Mouse (Mus musculus) 3T3-L1 (cell line): Measurements from ENCODE around the gene She.
A peak's percentile ranks its signal among the peaks of the same experiment; 100 is the strongest.
"Not testable (repeated sequence)": the region's sequence is repeated elsewhere in the genome, so short reads cannot be mapped to it uniquely, and the experiment has no call there.

Experiments used
- DNase-seq: peaks from one replicate; pipeline ENCODE4 v3.0.0-alpha.2; 2015; ENCODE audit warnings: low read depth, low spot score

The She gene

DNA sequence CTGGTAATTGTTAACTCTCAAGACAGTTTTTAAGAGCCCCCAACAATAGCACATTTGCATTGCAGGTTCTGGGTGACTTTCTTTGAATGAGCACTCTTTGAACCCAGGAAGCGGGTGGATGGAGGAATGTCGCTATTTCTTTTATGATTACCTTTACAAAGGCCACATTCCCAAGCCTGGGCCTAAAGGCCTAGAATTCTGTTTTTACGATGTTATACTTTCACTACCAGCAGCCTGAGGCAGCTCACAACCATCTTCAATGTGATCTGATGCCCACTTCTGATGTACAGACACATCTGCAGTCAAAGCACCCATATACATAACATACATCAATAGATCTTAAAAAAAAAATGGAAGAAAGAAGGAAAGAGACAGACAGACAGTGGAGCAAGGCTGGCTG is 32.1 kb downstream of the She start:
- not testable (repeated sequence) for DNase-seq

DNA sequence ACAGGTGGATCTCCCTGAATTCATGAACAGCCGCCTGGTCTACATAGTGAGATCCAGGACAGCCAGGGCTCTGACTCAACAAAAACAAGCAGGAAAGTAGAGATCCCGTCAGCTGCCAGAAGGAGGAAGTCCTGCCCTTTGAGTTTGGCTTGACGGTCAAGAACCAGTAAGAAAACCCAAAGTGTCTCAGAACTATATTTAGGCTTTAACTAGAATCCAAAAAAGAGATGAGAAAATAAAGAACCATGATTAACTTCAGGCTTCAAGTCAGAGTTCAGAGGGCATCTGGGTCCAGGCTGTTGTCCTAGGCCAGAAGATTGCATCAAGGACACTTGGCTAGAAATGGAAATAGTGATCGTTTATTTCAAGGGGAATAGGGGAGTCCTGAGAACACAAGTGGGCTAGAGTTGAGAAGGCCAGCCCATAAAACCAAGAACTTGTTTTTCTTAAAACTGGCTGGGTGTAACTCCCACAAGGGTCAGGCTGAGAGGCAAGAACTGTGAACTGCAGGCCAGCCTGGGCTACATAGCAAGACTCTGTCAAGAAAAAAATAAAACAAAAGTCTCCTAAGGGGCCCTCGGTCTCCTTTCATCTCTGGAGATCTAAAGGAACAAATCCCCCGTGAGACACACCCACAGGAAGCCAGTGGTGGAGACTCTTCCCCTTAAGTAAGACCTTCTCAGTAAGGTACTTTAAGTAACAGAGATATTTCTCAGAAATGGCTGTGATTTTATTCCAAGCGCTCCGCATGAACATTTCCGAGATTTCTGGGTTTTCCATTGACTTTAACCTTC is 32.7 kb downstream of the She start:
- DNase-seq, result peak; percentile 71

DNA sequence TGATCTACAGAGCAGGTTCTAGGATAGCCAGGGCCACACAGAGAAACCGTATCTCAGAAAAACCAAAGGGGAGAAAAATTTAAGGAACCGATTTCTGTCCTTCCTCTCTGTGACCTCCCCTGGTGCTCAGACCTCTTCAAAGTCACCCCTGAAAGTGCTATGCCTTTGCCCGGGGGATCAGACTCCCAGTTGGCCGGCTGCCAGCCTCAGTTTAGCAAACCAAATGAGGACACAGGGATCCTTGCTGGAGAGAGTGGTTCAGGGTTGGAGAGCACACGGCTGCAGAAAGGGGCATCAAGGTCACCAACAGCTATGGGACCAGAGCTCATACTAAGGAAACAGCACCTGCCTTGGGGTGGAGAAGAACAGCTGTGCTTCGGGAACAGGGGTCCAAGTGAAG is 33.9 kb downstream of the She start:
- DNase-seq, result no peak

DNA sequence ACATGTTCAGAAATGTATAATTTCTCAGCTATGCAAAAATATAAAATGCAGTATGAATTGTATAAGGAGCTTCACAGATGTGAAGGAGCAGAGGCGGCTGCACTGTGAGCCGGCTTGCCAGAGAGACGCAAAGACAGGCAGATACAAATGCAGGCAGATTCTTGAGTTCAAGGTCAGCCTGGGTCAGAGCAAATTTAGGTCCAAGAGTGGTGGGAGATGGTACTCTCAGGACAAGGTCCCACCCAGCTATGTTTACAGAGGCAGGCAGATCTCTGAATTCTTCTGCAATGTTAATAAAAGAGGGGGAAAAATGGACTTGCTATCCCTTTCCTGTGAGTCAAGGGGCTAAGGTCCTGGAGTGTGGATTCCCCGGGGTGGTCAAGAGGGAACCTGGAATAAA is 34.6 kb downstream of the She start:
- no peak for DNase-seq

DNA sequence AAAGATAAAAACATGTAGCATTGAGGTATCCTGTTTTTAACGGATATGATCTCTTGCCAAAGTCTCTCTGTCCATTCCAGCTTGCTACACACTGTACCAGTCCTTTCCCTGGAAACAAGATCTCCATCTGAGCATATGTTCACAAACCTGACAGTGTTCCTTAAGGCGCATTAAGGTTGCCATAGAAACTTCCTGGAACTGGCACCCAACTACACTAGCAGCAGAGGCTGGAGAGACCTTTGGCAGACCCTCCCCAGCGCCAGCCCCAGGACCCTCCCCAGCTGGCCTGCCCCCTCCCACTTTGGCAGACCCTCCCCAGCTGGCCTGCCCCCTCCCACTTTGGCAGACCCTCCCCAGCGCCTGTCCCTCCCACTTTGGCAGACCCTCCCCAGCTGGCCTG is 36.5 kb downstream of the She start:
- no peak for DNase-seq

DNA sequence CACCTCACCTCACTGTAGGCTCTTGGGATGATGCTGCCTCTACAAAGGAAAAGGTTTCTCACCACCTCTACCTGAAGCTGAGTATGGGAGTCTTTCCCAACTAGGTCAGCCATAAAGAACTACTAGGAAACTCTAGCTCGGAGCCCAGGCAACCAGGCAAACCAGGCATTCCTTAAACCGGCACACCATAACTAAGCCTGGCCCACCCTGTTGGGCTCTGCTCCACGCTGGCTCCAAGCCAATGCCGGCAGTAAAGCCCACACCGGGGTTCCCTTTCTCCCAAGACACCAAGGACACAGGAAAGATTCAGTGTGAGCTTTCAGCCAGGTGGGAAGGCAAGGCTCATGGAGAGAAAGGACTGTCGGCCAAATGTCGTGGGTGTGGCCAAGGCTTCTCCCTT is 37.2 kb downstream of the She start:
- DNase-seq, result no peak

DNA sequence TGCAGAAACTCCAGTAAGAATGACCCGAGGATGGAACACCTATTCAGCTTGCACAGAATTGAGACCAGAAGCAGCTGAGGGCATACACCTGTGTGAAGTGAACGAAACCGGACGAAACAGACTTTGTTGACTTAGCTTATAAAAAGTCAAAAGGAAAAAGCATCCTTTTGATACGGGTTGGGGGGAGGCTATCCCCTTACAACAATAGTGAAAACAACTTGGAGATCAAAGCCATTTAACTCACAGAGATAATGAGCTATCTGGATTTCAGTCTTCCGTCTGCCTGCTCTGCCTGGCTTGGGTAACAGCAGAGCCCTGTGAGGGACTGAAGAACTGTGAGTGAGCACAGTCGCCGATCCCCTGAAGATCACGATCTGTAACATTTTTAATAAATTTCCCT is 37.8 kb downstream of the She start:
- DNase-seq, result no peak

DNA sequence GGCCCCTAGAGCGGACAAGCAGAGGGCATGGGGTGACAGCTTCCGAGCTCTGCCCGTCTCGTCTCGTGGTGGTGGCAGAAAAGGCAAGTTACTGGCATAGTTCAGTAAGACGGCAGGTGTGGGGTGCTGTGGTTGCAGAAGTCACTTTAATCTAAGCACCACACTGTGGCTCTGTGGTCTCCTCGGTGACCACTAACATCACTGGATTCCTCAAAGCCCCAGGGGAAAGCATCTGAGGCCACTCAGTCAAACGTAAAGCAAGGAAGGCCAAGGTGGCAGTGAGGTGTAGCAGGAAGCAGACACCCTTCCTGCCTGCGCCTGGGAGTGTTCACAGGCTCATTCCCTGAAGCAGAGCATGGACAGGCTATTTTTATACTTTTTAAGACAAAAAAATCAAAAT is 38.4 kb downstream of the She start:
- DNase-seq, result peak; percentile 18

DNA sequence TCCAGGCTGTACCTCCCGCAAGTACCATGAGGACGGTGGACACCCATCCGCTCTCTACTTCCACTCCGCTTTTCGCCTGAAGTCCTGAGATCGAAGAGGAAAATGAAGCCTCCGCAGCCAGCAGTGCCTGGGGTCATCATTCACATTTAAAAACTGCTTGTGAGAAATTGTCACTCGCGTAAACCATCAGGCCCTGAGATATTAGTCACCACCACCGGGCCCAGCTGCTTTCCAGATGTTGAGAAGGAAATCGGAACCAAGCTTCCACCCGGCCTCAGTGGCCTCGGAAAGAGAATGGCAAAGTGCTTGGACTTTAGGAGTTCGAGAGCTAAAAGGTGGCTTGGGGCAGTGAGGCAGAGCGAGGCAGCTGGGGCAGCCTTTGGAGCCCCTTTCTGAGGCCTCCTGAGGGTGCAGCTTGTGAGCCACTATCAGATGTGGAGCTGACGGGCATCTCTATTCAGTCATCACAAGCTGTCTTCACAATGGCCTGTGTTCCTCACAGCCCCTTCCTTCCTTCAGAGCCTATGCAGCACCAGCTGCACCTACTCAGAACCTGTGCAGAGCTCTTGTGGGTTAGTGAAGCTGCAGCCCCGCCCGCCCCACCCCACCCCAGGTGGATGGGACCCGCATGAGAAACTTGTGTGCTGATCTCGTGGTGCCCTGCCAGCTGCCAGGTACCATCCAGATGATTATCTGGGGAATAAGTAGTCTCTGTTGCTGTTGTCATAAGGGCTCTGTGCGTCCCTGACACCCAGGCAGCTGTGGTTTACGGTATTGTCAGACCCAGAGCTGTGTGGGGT is 39.5 kb downstream of the She start:
- DNase-seq, result peak; percentile 70

DNA sequence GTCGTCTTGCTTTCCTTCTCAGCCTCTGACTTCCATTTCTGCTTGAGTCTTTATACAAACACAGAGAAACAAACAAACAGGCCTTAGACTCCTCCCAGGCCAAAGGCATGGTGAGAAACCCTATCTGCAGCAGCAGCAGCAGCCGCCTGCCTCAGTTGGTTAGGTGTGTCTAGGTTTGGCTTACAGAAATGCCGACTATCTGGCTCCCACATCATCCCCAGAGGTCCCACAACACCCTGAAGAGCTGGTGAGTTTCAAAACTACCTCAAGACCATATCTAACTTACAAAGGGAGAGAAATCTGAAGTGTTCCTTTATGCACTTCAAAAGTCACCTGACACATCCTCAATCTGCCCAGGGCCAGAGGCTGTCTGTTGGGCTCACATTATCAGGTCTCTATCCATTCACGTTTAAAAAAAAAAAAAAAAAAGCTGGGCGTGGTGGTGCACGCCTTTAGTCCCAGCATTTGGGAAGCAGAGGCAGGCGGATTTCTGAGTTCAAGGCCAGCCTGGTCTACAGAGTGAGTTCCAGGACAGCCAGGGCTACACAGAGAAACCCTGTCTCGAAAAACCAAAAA is 40.3 kb downstream of the She start:
- DNase-seq, result no peak

DNA sequence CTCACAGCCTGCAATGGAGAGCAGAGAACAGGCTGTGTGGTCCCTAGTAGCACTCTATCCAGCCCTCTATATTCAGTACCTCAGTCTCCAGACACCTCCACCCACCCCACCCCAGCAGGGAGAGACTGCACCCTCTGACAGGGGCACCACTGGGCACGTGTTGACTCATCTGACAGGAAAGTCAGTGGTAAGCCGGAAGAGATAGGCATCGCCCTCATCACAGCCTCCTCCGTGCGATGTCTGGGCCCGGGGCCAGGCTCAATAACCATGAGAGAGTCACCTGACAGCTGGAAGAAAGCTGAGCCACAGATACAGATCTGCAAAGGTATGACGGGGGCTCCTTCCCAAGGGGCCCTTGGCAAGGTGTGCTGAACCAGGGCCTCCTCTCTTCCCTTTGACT is 41.0 kb downstream of the She start:
- DNase-seq, result peak; percentile 63

DNA sequence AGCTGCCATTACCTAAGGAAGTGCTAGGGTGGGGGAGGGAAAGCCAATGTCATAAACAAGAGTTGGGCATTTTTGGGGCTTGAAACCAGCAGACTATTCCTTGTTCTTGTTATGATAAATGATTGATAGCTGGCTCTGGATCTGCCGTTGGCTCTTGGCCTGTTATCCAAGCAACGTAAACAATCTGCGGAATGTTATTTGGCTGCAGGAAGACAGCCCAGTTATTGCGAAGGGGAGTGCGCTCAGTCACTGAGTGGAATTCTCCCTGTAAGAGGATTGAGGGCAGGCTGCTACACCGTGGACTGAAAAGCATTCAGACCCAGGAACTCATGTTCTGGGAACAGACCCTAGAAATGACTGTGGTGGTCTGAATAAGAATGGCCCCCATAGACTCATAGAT is 41.5 kb downstream of the She start:
- DNase-seq, result peak; percentile 79

DNA sequence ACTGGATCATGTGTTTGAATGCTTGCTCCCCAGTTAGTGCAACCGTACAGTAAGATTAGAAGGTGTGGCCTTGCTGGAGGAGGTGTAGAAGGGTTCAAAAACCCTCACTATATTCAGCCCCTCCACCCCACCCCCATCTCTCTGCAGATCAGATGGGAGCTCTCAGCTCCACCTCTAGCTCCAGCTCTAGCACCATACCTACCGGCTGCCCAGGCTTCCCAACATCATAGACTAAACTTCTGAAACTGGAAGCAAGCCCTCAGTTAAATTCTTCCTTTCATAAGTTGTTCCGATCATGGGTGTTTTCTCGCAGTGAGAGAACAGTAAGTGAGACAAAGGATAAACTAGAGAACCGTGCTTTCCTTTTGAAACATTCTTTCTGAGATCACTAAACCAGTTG is 42.9 kb downstream of the She start:
- no peak for DNase-seq

DNA sequence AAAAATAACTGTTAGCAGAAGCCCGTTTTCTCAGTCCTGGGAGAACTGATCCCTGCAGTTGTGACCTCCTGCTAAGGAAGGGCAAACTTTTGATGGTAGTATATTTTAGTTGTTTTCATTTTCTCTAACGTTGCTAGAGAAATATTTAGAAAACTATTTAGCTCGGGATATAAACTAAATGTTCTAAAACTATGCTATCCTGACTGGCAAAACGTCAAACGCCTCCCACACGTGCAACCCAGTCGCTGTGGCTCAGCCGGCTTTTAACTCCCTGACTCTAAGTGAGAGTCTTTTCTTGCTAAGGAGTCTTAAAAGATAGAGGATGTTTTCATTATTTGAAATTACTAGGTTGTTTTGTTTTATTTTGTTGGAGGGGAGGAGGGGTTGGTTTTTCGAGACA is 43.9 kb downstream of the She start:
- DNase-seq, result no peak

DNA sequence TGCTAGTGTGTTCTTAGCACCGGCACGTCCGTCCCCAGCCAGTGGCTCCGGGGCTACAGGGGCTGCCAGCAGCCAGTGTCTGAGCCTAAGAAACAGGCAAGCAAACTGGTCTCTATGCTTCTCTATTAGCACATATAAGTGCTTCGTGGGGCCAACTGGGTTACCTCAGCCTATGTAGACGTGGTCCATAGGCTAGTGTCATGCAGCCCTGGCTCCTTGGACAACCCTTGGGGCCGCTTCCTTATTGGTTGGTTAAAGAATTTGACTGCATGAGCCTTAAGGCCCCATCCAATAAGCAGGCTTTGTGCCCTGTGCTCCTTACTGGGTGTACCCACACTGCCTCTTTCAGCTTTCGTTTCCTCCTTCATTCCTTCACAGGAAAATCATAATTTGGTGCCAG is 44.6 kb downstream of the She start:
- DNase-seq, result no peak

DNA sequence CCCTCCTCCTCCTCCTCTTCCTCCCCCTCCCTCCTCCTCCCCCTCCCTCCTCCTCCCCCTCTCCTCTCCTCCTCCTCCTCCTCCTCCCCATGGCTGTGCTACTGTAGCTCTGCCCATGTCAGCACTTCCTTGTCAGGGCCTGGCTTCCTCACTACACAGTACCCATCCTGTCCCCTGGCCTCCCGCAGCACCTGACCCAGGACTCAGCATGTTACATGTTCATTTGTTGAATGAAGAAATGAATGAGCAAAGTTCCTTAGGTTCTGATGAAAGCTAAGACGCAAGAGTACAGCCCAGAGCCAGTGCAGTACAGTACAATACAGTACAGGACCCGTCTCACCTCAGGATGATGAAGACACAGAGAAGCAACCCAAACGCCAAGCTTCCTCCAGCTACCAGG is 45.3 kb downstream of the She start:
- DNase-seq, result no peak

DNA sequence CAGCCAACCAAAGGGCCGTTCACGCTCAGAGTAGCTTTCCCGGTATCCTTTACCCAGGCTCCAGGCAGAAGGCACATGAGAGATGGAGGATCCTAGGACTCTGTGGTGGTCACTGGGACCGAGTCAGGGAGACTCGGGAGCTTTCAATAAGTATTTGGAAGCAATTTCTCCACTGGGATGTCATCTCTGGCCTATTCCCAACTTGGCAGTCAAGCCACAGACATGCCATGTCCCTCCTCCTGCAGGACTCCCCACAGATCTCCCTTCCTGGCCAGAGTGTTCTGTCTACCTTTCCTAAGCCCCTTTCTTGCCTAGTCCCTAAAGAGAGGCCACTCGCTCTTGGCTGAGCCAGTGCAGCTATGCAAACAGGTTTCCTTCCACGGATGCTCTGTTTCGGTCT is 46.0 kb downstream of the She start:
- no peak for DNase-seq

DNA sequence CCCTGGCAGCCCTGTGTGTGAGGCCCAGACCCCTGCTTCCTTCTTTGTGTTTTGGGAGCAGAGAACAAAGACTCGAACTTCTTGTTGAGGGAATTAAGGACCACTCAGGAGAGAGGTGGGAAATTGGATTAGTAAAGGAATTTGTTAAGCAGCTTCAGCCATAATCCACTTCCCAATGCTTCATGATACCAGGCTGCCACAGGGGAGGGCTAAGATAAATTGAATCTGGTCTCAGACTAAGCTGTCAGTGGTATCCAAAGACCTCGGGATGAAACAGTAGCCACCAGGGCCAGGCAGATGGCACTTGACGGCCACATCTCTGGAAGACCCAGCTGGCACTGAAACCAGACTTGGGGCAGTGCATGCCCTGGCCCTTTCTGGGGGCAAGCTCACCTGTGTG is 47.3 kb downstream of the She start:
- DNase-seq, result no peak

DNA sequence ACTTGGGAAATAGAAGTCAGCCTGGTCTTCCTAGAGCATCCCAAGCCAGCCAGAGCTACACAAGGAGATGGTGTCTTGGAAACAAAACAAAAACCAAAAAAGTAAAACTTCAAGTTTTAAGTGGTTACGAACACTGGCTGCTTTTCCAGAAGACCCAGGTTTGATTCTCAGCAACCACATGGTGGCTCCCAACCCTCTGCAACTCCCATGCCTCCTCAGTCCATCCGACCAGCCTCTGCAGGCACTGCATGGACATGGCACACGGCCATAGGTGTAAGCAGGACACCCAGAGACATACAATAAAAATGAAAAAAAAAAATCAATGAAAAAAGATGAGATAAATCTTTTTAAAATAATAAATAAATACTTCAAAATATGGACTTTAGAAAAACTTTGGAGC is 48.2 kb downstream of the She start:
- DNase-seq, result peak; percentile 56

DNA sequence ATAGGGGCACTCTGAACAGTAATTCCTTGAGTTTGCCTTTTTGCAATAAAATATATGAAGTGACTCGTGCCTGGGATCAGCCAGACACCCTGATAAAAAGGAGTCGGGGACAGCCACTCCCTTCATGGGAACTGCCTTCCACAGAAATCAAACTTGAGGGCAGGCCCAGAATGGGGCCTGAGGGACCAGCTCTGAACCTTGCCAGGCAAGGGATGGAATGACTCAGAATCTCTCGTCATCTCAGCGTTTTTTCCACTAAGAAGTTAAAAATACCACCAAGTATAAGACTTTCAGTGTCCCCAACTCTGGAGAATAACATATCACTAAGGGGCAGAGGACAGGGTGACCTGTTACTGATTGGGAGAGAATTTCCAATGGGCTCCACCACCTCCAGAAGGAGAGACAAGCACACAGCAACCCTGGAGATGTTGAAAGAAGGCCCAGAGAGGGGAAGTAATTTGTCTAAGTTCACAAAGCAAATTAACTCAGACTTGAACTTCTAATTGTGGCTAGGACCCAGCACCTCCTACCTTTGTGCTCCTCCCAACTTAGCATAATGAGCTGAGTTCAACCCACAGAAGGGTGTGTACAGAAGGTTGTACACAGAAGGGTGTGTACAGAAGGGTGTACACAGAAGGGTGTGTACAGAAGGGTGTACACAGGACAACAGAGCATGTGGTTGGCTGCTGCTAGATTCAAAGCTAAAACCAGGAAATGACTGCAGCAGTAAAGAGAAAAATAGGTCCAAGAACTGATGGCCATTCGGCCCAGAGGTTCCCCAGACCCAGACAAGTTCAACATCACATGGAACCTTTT is 49.1 kb downstream of the She start:
- DNase-seq, result peak; percentile 85

DNA sequence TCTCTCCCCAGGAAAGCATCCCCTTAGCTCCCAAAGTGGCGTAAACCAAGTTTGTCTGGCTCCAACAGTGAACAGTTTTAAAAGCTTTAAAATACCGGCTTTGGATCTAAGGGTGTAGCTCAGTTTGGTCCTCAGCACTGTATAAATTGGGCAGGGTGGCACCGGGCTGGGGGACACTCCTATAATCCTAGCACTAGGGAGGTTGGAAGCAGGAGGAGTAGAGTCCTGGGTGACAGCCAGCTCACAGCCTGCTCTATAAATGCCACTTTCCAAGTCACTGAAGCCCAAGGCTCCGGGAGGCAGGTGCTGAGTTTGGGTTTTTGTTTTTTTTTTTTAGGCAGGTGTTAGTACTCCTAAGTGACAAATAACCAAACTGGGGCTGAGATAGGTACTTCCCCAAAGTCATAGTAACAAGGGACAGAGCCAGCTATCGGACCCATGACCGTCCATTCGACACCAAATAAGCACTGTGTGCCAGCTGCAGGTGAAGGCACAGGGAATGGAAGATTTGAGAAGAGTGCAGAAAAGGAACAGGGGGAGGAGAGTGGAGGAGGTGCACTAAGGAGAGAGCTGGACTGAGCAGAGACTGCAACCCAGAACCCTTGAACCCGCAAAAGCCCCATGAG is 51.5 kb downstream of the She start:
- DNase-seq, result no peak
